In genomic region chr10:81644162-81644561, GRCm38 (mm10) we compare ENCODE assay signal across 7 mouse cellular contexts. TPM values are rescaled to one million over a fixed set of nuclear protein-coding genes. Genes with fewer than 3 reads are reported as not detected.
DNase-seq lines count a peak whose midpoint lies in the region; ATAC-seq and TF ChIP-seq lines count a peak whose summit lies in the region.

No protein-coding gene starts in this region.

- no peak; the same call in 1 of the 2 replicates for ATAC-seq in lung, embryonic 15.5 days (ENCODE audit: borderline replicate concordance, extremely low read depth, low FRiP score, low TSS enrichment)
- peak; percentile 28 for ATAC-seq in forebrain, embryonic 11.5 days (replicated peaks; ENCODE audit: low FRiP score)
- ATAC-seq in limb, embryonic 11.5 days (ENCODE audit: insufficient number of reproducible peaks, low FRiP score, low TSS enrichment, low read depth): no peak

- peak overlapping the region; percentile 82 for H3K4me2 ChIP-seq in lung, embryonic 15.5 days
- peak overlapping the region; percentile 96 for H3K4me2 ChIP-seq in forebrain, embryonic 11.5 days (ENCODE audit: low read depth, low read length, severe bottlenecking)
- peak overlapping the region; percentile 61 for H3K4me2 ChIP-seq in limb, embryonic 11.5 days (ENCODE audit: low read depth, severe bottlenecking)

- peak overlapping the region; percentile 74 for H3K4me3 ChIP-seq in lung, embryonic 15.5 days
- H3K4me3 ChIP-seq in forebrain, embryonic 11.5 days (ENCODE audit: low read depth, low read length): peak overlapping the region; percentile 63
- peak overlapping the region; percentile 60 for H3K4me3 ChIP-seq in limb, embryonic 11.5 days (ENCODE audit: low read depth, low read length)
- H3K4me3 ChIP-seq in olfactory bulb, adult 2 months (ENCODE audit: insufficient read depth, low read depth, low read length): peak overlapping the region; percentile 66; the same call in 1 of the 2 replicates

- H3K27me3 ChIP-seq in lung, embryonic 15.5 days: no peaks in the 10 kb centered on the region
- no peaks in the 10 kb centered on the region for H3K27me3 ChIP-seq in forebrain, embryonic 11.5 days (ENCODE audit: control insufficient read depth, insufficient read depth, low read length)
- no peaks in the 10 kb centered on the region for H3K27me3 ChIP-seq in limb, embryonic 11.5 days (ENCODE audit: control insufficient read depth, insufficient read depth, low read length)

- peaks cover 12% of the 10 kb centered on the region for H3K4me1 ChIP-seq in lung, embryonic 15.5 days
- H3K4me1 ChIP-seq in forebrain, embryonic 11.5 days (replicated peaks; ENCODE audit: control insufficient read depth, insufficient read depth, low read length): peaks cover 8% of the 10 kb centered on the region
- H3K4me1 ChIP-seq in limb, embryonic 11.5 days (ENCODE audit: control insufficient read depth, insufficient read depth, low read length): peaks cover 10% of the 10 kb centered on the region
- H3K4me1 ChIP-seq in olfactory bulb, adult 2 months (ENCODE audit: control insufficient read depth, insufficient read depth, low read length): peaks cover 23% of the 10 kb centered on the region

- peak overlapping the region; percentile 95 for H3K9ac ChIP-seq in lung, embryonic 15.5 days
- peak overlapping the region; percentile 94 for H3K9ac ChIP-seq in forebrain, embryonic 11.5 days (ENCODE audit: low read length)
- H3K9ac ChIP-seq in limb, embryonic 11.5 days (ENCODE audit: low read length): peak overlapping the region; percentile 80

- peak overlapping the region; percentile 96 for H3K27ac ChIP-seq in lung, embryonic 15.5 days
- H3K27ac ChIP-seq in forebrain, embryonic 11.5 days (ENCODE audit: low read depth, low read length): no peak overlapping the region
- H3K27ac ChIP-seq in limb, embryonic 11.5 days (replicated peaks; ENCODE audit: low read depth, low read length): no peak overlapping the region
- no peak overlapping the region for H3K27ac ChIP-seq in olfactory bulb, adult 2 months (ENCODE audit: insufficient read depth, low read depth, low read length)

- DNase-seq in lung, postnatal 4 days: no peak
- DNase-seq in forebrain, embryonic 11.5 days (ENCODE audit: low spot score): no peak
- no peak for DNase-seq in limb, embryonic 11.5 days (ENCODE audit: low spot score)
- DNase-seq in cerebellum, adult 9-11 months: no peak
- DNase-seq in cerebellum, postnatal 14 days: no peak

- TF ChIP-seq CTCF in olfactory bulb, adult 2 months (IDR thresholded peaks at IDR 0.05; ENCODE audit: insufficient read depth, low read depth, low read length): no peak

- H3K36me3 ChIP-seq in lung, embryonic 15.5 days: no peaks in the 10 kb centered on the region
- no peaks in the 10 kb centered on the region for H3K36me3 ChIP-seq in forebrain, embryonic 11.5 days (ENCODE audit: control insufficient read depth, insufficient read depth, low read length)
- H3K36me3 ChIP-seq in limb, embryonic 11.5 days (ENCODE audit: control insufficient read depth, insufficient read depth, low read length): no peaks in the 10 kb centered on the region

- H3K9me3 ChIP-seq in lung, embryonic 15.5 days: no peaks in the 10 kb centered on the region
- H3K9me3 ChIP-seq in forebrain, embryonic 11.5 days (ENCODE audit: control insufficient read depth, low read length): no peaks in the 10 kb centered on the region
- H3K9me3 ChIP-seq in limb, embryonic 11.5 days (ENCODE audit: control insufficient read depth, low read length): no peaks in the 10 kb centered on the region

- no peak for TF ChIP-seq POLR2A in olfactory bulb, adult 2 months (IDR thresholded peaks at IDR 0.05; ENCODE audit: insufficient read depth, low read depth, low read length)

- 48% methylated on average over 2 of the region's 2 CpGs for WGBS in lung, embryonic 15.5 days
- 53% methylated on average over 2 of the region's 2 CpGs for WGBS in forebrain, embryonic 11.5 days
- 55% methylated on average over 2 of the region's 2 CpGs for WGBS in limb, embryonic 11.5 days
- 48% methylated on average over 2 of the region's 2 CpGs for WGBS in olfactory bulb, adult 2 months

RNA-seq across cellular contexts. Expression of gene Gm10778, which starts 4.7 kb away (rescaled TPM):
- polyA plus RNA-seq in lung, embryonic 15.5 days (2015; fragmentation: Nextera tagmentation; extraction: Ambion mirVana): 4.3 and 4.7 TPM in 2 replicates
- polyA plus RNA-seq in forebrain, embryonic 11.5 days (2014; fragmentation: Nextera tagmentation; extraction: Ambion mirVana): 5.0 and 5.2 TPM in 2 replicates
- polyA plus RNA-seq in limb, embryonic 11.5 days (2014; fragmentation: Nextera tagmentation; extraction: Ambion mirVana): 5.5 and 6.2 TPM in 2 replicates
- not detected in 2 replicates for polyA plus RNA-seq in olfactory bulb, adult 2 months (2012; ENCODE audit: insufficient read depth, insufficient read length, low replicate concordance, missing spikeins)

RNA-seq across cellular contexts. Expression of gene Ankrd24, which starts 15.8 kb away (rescaled TPM):
- 8.6 and 9.8 TPM in 2 replicates for polyA plus RNA-seq in lung, embryonic 15.5 days (2015; fragmentation: Nextera tagmentation; extraction: Ambion mirVana)
- 3.9 and 4.1 TPM in 2 replicates for polyA plus RNA-seq in forebrain, embryonic 11.5 days (2014; fragmentation: Nextera tagmentation; extraction: Ambion mirVana)
- 4.3 and 5.5 TPM in 2 replicates for polyA plus RNA-seq in limb, embryonic 11.5 days (2014; fragmentation: Nextera tagmentation; extraction: Ambion mirVana)
- not detected in 2 replicates for polyA plus RNA-seq in olfactory bulb, adult 2 months (2012; ENCODE audit: insufficient read depth, insufficient read length, low replicate concordance, missing spikeins)

RNA-seq across cellular contexts. Expression of gene Sirt6, which starts 16.6 kb away (rescaled TPM):
- 41.1 TPM in 2 replicates for polyA plus RNA-seq in lung, embryonic 15.5 days (2015; fragmentation: Nextera tagmentation; extraction: Ambion mirVana)
- polyA plus RNA-seq in forebrain, embryonic 11.5 days (2014; fragmentation: Nextera tagmentation; extraction: Ambion mirVana): 45.0 and 45.5 TPM in 2 replicates
- polyA plus RNA-seq in limb, embryonic 11.5 days (2014; fragmentation: Nextera tagmentation; extraction: Ambion mirVana): 46.2 and 46.5 TPM in 2 replicates
- polyA plus RNA-seq in olfactory bulb, adult 2 months (2012; ENCODE audit: insufficient read depth, insufficient read length, low replicate concordance, missing spikeins): not detected in 2 replicates

RNA-seq across cellular contexts. Expression of gene BC025920, which starts 38.1 kb away (rescaled TPM):
- polyA plus RNA-seq in lung, embryonic 15.5 days (2015; fragmentation: Nextera tagmentation; extraction: Ambion mirVana): 0.66 and 0.78 TPM in 2 replicates
- polyA plus RNA-seq in forebrain, embryonic 11.5 days (2014; fragmentation: Nextera tagmentation; extraction: Ambion mirVana): 1.6 and 2.1 TPM in 2 replicates
- polyA plus RNA-seq in limb, embryonic 11.5 days (2014; fragmentation: Nextera tagmentation; extraction: Ambion mirVana): 0.63 and 1.5 TPM in 2 replicates
- polyA plus RNA-seq in olfactory bulb, adult 2 months (2012; ENCODE audit: insufficient read depth, insufficient read length, low replicate concordance, missing spikeins): not detected in 2 replicates

RNA-seq across cellular contexts. Expression of gene Tle6, which starts 43.3 kb away (rescaled TPM):
- 28.1 and 29.3 TPM in 2 replicates for polyA plus RNA-seq in lung, embryonic 15.5 days (2015; fragmentation: Nextera tagmentation; extraction: Ambion mirVana)
- 3.9 and 7.7 TPM in 2 replicates for polyA plus RNA-seq in forebrain, embryonic 11.5 days (2014; fragmentation: Nextera tagmentation; extraction: Ambion mirVana)
- polyA plus RNA-seq in limb, embryonic 11.5 days (2014; fragmentation: Nextera tagmentation; extraction: Ambion mirVana): 11.1 and 11.6 TPM in 2 replicates
- not detected in 2 replicates for polyA plus RNA-seq in olfactory bulb, adult 2 months (2012; ENCODE audit: insufficient read depth, insufficient read length, low replicate concordance, missing spikeins)

Comparison
In these comparisons a context has a peak if more than half of its experiments do, and no peak if none do; other contexts are left out.
1. RNA of gene Sirt6, which starts 16.6 kb away (polyA plus RNA-seq): 46.2 to 46.5 TPM in limb, embryonic 11.5 days, 45.0 to 45.5 TPM in forebrain, embryonic 11.5 days and 41.1 TPM in lung, embryonic 15.5 days; not detected in olfactory bulb, adult 2 months; every median in the first group is over 10 times any median in the second.
2. Peak in every context shown above with its lines, with median percentiles within 50 percentile points of each other: H3K4me2 ChIP-seq, H3K4me3 ChIP-seq and H3K9ac ChIP-seq.